Mouse (Mus musculus) midbrain, embryonic 16.5 days (tissue): ENCODE data around the gene Agtr1a. TPM values are rescaled to one million over a fixed set of nuclear protein-coding genes. Genes with fewer than 3 reads are reported as not detected.

Source experiments
- ATAC-seq: fragments of 200-750 bp; cut with Nextera tagmentation; 2 replicates; pipeline ENCODE4 v1.8.0; 2017; ENCODE audit warnings: moderate TSS enrichment
- H3K27ac ChIP-seq: fragments of 300-500 bp; sonication (generic); 2 replicates; pipeline ENCODE4 v1.5.1; 2014; ENCODE audit warnings: mild to moderate bottlenecking, low read length, mixed read lengths
- H3K27me3 ChIP-seq: fragments of 300-500 bp; sonication (generic); 2 replicates; pipeline ENCODE4 v1.6.1; 2014; ENCODE audit warnings: low read depth, low read length, mixed read lengths; ENCODE audit not compliant: control insufficient read depth, insufficient read depth
- H3K36me3 ChIP-seq: fragments of 300-500 bp; sonication (generic); 2 replicates; pipeline ENCODE4 v1.6.1; 2014; ENCODE audit warnings: mild to moderate bottlenecking, low read length, moderate library complexity, mixed read lengths; ENCODE audit not compliant: control insufficient read depth, insufficient read depth
- H3K4me1 ChIP-seq: fragments of 300-500 bp; sonication (generic); 2 replicates; pipeline ENCODE4 v1.6.1; 2014; ENCODE audit warnings: mild to moderate bottlenecking, low read length, mixed read lengths; ENCODE audit not compliant: control insufficient read depth, insufficient read depth
- H3K4me2 ChIP-seq: fragments of 300-500 bp; sonication (generic); 2 replicates; pipeline ENCODE4 v1.6.1; 2014; ENCODE audit warnings: mild to moderate bottlenecking, low read length, mixed read lengths
- H3K4me3 ChIP-seq: fragments of 300-500 bp; sonication (generic); 2 replicates; pipeline ENCODE4 v1.5.1; 2014; ENCODE audit warnings: low read depth, mild to moderate bottlenecking, low read length, moderate library complexity, mixed read lengths
- H3K9ac ChIP-seq: fragments of 300-500 bp; sonication (generic); 2 replicates; pipeline ENCODE4 v1.6.1; 2014; ENCODE audit warnings: low read depth, low read length, mixed read lengths
- H3K9me3 ChIP-seq: fragments of 300-500 bp; sonication (generic); replicated peaks from 2 replicates; pipeline ENCODE4 v1.6.1; 2014; ENCODE audit warnings: mild to moderate bottlenecking, low read length, mixed read lengths; ENCODE audit not compliant: control insufficient read depth, poor library complexity, severe bottlenecking
- WGBS: fragments of 180-500 bp; shearing (Covaris S2); extraction: QIAGEN DNeasy Blood & Tissue Kit; methylation state at CpG from one replicate; pipeline ENCODE4 v1.1.7; 2014; 5-methylcytosine and 5-hydroxymethylcytosine counted together
- polyA plus RNA-seq: library from polyadenylated mRNA; unstranded; fragments of >200 nt; fragmentation: Nextera tagmentation; extraction: Ambion mirVana; gene quantifications from 2 replicates; pipeline ENCODE4 v1.2.1, GENCODE M21; 2015

Agtr1a gene
- polyA plus RNA-seq, 1 experiment from 2014 or later, result 0.69 TPM

DNA sequence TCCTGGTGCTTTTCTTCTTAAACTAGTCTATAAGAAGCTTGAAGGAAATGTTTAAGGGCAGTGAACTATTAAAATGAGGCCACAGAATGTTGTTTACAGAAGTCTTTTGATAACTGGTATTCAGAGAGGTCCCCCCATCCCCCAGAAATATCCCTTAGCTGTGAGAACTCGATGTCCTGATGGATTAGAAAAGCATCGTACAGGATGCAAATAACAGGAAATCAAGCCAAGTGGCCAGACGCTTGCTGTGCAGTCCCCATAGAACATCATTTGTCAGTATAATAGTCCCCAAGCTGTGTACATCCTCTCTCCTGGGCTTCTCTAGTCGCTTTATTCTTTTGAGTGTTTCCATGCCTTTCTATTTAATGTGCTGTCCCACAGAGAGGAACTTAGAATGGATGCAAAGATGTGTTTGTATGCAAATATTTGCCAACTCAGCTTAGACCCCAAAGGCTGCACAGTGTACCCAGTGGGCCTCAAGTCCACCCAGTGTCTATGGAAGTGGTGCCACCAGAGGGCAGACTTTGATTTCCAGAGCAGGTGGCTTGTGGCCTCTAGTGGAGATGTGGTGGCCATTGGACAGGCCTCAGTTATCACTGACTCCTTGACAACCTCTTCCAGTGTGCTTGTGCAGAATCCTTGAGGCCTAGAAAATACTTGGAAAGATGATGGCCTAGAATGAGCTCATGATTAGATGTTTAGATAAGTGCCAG is 22.4 kb downstream of the Agtr1a start:
- H3K4me1 ChIP-seq, result no peaks in the 10 kb centered on the region
- WGBS, result 55% methylated on average over 4 of the region's 4 CpGs
- no peaks in the 10 kb centered on the region for H3K27me3 ChIP-seq
- H3K4me3 ChIP-seq, result no peak overlapping the region
- no peak overlapping the region for H3K4me2 ChIP-seq
- H3K27ac ChIP-seq, result no peak overlapping the region
- no peak overlapping the region for H3K9ac ChIP-seq
- no peaks in the 10 kb centered on the region for H3K9me3 ChIP-seq
- no peaks in the 10 kb centered on the region for H3K36me3 ChIP-seq
- no peak for ATAC-seq

DNA sequence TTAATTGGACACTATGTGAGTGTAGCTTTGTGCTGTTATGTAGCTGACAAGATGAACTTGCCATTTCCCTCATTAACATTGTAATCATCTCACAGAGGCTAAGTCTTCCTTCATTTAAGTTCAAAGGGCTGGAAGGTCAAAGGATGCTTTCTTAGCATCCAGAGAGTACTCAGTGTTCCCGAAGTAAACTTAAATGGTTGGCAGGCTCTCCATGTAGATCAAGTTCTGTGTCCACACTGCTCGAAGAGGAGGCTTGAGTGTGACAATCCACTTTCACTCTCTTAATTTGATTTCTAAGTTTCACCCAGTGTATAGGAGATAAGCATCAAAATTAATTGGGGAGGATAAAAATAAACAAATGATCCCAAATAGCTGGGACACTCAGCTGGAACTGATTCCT is 23.6 kb downstream of the Agtr1a start:
- H3K4me3 ChIP-seq, result no peak overlapping the region
- ATAC-seq, result no peak
- H3K4me1 ChIP-seq, result no peaks in the 10 kb centered on the region
- WGBS, result 78% methylated on average over 2 of the region's 2 CpGs
- no peak overlapping the region for H3K4me2 ChIP-seq
- H3K36me3 ChIP-seq, result no peaks in the 10 kb centered on the region
- no peak overlapping the region for H3K27ac ChIP-seq
- no peak overlapping the region for H3K9ac ChIP-seq
- H3K9me3 ChIP-seq, result no peaks in the 10 kb centered on the region
- H3K27me3 ChIP-seq, result no peaks in the 10 kb centered on the region

DNA sequence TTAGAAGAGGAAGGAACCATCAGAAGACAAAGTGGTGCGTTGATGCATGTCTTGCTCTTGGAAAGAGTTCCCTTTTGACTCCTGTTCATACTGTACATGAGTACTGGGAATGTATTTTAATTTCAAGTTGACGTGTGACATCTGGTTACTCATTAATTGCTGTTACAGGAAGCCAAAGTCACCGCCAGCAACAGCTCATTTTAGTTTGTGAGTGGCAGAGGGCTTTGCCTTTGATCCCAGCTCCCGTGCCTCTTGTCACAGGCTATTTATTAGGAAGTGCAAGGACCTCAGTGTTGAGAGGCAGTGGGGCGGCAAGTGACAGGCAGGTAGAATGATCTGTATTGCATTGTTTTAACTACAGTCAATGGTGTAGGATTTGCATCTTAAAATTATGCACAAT is 24.8 kb downstream of the Agtr1a start:
- WGBS, result 57% methylated on average over 5 of the region's 5 CpGs

DNA sequence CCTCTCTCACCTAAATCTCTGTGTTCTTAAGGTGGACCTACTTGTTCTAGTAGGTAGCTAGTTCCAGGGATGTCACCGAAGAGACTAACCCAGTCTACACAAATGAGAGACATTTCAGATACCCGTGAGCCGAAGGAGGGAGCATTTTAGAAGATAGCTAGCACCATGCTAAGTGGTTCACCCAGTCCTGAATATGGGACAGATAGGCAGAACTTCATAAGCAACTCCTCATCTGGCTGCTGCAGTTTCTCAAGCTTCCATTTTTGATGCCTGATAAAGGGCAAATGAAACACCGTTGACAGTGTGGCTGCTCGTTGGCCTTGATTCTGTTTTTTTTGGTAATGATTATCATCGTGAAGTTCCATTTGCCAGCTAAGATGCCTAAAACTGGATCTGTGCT is 25.8 kb downstream of the Agtr1a start:
- Histone ChIP-seq H3K4me1 (no peaks in the 10 kb centered on the region), H3K36me3 (no peaks in the 10 kb centered on the region), H3K27ac (no peak overlapping the region), H3K4me2 (no peak overlapping the region), H3K9ac (no peak overlapping the region), H3K4me3 (no peak overlapping the region), H3K27me3 (no peaks in the 10 kb centered on the region), H3K9me3 (no peaks in the 10 kb centered on the region)
- no peak for ATAC-seq
- 96% methylated on average over 6 of the region's 6 CpGs for WGBS

More for the DNA sequence above, 24.8 kb downstream of the Agtr1a start:
- Histone ChIP-seq H3K4me2 (no peak overlapping the region), H3K36me3 (no peaks in the 10 kb centered on the region), H3K4me3 (no peak overlapping the region), H3K9ac (no peak overlapping the region), H3K4me1 (no peaks in the 10 kb centered on the region), H3K27me3 (no peaks in the 10 kb centered on the region), H3K9me3 (no peaks in the 10 kb centered on the region), H3K27ac (no peak overlapping the region)
- no peak for ATAC-seq

DNA sequence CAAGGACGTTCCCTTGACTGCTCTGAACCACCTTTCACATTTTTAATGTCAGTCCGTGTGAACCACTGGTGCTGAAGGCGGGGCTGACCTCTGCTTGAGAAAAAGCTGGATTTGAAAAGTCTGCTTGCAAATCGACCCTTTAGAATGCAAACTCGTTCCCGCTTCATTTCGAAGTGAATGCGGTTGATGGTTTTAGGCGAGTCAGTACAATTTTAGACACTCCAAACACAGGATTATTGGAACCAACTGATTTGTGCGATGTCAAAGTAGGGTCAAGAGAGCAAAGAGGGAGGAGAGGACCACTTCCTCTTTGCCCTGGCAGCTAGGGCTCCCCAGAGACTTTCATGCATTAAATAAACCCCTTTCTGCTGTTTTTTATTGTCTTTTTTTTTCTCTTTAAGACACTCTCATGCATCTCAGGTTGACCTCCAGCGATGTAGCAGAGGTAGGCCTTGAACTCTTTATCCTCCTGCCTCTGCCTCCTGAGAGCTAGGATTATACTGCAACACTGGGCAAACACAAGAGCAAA is 27.9 kb downstream of the Agtr1a start:
- Histone ChIP-seq H3K27me3 (no peaks in the 10 kb centered on the region), H3K9ac (no peak overlapping the region), H3K27ac (no peak overlapping the region), H3K4me2 (no peak overlapping the region), H3K36me3 (no peaks in the 10 kb centered on the region), H3K4me3 (no peak overlapping the region), H3K9me3 (no peaks in the 10 kb centered on the region), H3K4me1 (no peaks in the 10 kb centered on the region)
- 77% methylated on average over 11 of the region's 11 CpGs for WGBS
- ATAC-seq, result no peak

DNA sequence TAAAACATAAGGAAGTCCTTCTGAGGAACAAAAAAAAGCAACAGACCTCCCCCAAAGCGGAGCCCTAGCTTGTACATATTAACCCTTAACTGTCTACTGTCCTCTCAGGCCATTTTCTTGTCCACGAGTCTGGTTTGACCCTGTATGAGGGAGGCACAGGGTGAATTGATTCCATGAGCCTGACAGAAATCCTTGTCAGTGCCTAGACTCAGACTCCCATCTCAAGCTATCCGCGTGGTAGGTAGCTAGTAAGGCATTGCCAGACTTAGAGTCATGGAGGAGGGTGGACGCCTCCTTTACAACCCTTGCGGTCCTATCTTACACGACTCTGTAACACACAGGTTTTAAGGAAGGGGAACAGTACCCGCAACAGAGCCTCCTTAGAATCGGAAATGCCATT is 28.5 kb downstream of the Agtr1a start:
- H3K9me3 ChIP-seq, result no peaks in the 10 kb centered on the region
- no peaks in the 10 kb centered on the region for H3K36me3 ChIP-seq
- no peak overlapping the region for H3K9ac ChIP-seq
- no peak for ATAC-seq
- no peak overlapping the region for H3K27ac ChIP-seq
- H3K4me1 ChIP-seq, result no peaks in the 10 kb centered on the region
- H3K4me2 ChIP-seq, result no peak overlapping the region
- no peaks in the 10 kb centered on the region for H3K27me3 ChIP-seq
- no peak overlapping the region for H3K4me3 ChIP-seq
- 82% methylated on average over 9 of the region's 9 CpGs for WGBS

DNA sequence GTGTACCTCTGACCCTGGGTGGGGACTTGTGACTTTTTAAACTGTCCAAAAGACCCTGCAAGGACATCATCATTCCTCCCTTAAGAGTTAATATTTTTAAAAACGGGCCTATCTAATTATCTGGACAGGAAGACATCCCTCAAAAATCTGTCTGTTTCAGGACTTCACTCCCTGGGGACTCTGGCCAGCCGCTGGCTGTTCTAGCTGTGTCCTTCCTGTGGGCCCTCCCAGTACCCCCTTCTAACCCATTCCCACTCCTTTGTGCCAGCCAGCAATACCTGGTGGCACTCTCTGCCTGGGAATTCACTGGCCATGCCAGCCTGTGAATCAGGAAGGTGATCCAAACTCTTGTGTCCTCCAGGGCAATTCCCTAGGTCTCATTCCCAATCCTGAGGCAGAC is 29.1 kb downstream of the Agtr1a start:
- Histone ChIP-seq H3K4me2 (no peak overlapping the region), H3K36me3 (no peaks in the 10 kb centered on the region), H3K9ac (no peak overlapping the region), H3K4me1 (no peaks in the 10 kb centered on the region), H3K4me3 (no peak overlapping the region), H3K27ac (no peak overlapping the region), H3K27me3 (no peaks in the 10 kb centered on the region), H3K9me3 (no peaks in the 10 kb centered on the region)
- 93% methylated on average over 2 of the region's 2 CpGs for WGBS
- ATAC-seq, result no peak

DNA sequence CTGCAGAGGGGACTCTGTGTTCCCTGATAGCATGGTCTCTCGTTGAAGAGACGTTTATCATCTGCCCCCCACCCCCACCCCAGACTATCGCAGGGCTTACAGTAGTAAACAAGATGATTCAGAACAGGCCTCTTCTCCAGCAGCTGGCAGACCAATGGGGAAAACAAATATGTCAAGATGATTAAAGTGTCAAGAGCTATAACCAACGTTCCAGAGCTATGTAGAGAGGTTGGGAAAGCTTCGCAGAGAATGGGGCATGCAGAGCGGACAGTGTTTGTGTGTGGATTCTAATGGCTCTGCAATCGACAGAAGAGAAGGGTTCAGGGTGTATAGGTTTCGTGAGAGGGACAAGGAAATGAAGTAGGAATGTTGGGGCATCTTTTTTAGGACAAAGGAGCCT is 31.9 kb downstream of the Agtr1a start:
- no peak overlapping the region for H3K9ac ChIP-seq
- no peak for ATAC-seq
- no peaks in the 10 kb centered on the region for H3K4me1 ChIP-seq
- H3K4me3 ChIP-seq, result no peak overlapping the region
- no peak overlapping the region for H3K4me2 ChIP-seq
- no peaks in the 10 kb centered on the region for H3K27me3 ChIP-seq
- H3K9me3 ChIP-seq, result no peaks in the 10 kb centered on the region
- no peak overlapping the region for H3K27ac ChIP-seq
- WGBS, result 75% methylated on average over 8 of the region's 8 CpGs
- H3K36me3 ChIP-seq, result no peaks in the 10 kb centered on the region

DNA sequence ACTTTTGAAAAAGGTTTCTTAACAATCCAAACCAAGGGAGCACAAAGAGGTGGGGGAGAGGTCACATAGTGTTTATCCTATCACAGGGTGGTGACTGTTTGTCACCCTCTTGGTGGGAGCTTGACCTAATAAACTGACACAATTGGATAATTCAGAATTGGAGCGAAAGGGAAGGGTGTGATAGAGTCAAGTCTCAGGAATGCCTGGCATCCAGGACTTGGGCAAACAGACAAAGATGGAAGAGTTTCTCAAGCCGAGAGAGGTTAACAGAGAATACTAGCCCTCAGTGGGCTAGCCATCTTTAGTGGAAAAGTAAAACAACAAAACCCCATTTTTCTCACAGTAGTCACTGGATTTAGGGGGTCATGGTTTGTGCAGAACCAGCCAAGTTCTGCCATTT is 32.5 kb downstream of the Agtr1a start:
- WGBS, result 57% methylated on average over 2 of the region's 2 CpGs
- no peak for ATAC-seq
- H3K4me1 ChIP-seq, result no peaks in the 10 kb centered on the region

More for the DNA sequence above, 32.5 kb downstream of the Agtr1a start:
- Histone ChIP-seq H3K36me3 (no peaks in the 10 kb centered on the region), H3K9ac (no peak overlapping the region), H3K4me3 (no peak overlapping the region), H3K27me3 (no peaks in the 10 kb centered on the region), H3K27ac (no peak overlapping the region), H3K9me3 (no peaks in the 10 kb centered on the region), H3K4me2 (no peak overlapping the region)
